Mouse (Mus musculus) embryo, embryonic 10.5 days (tissue): ENCODE measurements around the gene Erg.

Experiments
- DNase-seq: peaks from one replicate; pipeline ENCODE4 v3.0.0-alpha.2; 2015; ENCODE audit warnings: low spot score

The Erg gene

GRCm38 (mm10) chr16:95388292-95388691, 198.1 kb downstream of the Erg start:
- no peak for DNase-seq

- DNase-seq = no peak
These were observed 199.4 kb downstream of the Erg start for GRCm38 (mm10) chr16:95387008-95387407.

GRCm38 (mm10) chr16:95385299-95385973, 201.0 kb downstream of the Erg start:
- DNase-seq = no peak

- no peak for DNase-seq
These were observed 201.7 kb downstream of the Erg start for GRCm38 (mm10) chr16:95384590-95385148.

- no peak for DNase-seq
These were observed 204.1 kb downstream of the Erg start for GRCm38 (mm10) chr16:95382251-95382650.

GRCm38 (mm10) chr16:95376834-95377233, 209.6 kb downstream of the Erg start:
- DNase-seq = no peak

- DNase-seq = no peak
These were observed 210.0 kb downstream of the Erg start for GRCm38 (mm10) chr16:95376364-95376763.

- DNase-seq = no peak
These were observed 211.7 kb downstream of the Erg start for GRCm38 (mm10) chr16:95374646-95375045.

- no peak for DNase-seq
These were observed 213.4 kb downstream of the Erg start for GRCm38 (mm10) chr16:95372960-95373359.

GRCm38 (mm10) chr16:95371713-95372112, 214.7 kb downstream of the Erg start:
- DNase-seq = no peak

GRCm38 (mm10) chr16:95366989-95367765, 219.2 kb downstream of the Erg start:
- DNase-seq = no peak

- DNase-seq = no peak
These were observed 221.2 kb downstream of the Erg start for GRCm38 (mm10) chr16:95365214-95365613.

- no peak for DNase-seq
These were observed 222.5 kb downstream of the Erg start for GRCm38 (mm10) chr16:95363632-95364465.

GRCm38 (mm10) chr16:95361950-95362349, 224.4 kb downstream of the Erg start:
- no peak for DNase-seq

GRCm38 (mm10) chr16:95360940-95361489, 225.4 kb downstream of the Erg start:
- no peak for DNase-seq

GRCm38 (mm10) chr16:95360214-95360850, 226.1 kb downstream of the Erg start:
- DNase-seq = no peak

GRCm38 (mm10) chr16:95356962-95357955, 229.1 kb downstream of the Erg start:
- no peak for DNase-seq

- DNase-seq = no peak
These were observed 232.6 kb downstream of the Erg start for GRCm38 (mm10) chr16:95353838-95354237.

- no peak for DNase-seq
These were observed 234.1 kb downstream of the Erg start for GRCm38 (mm10) chr16:95352266-95352665.

GRCm38 (mm10) chr16:95350499-95350898, 235.9 kb downstream of the Erg start:
- peak; percentile 77 for DNase-seq
